Mouse (Mus musculus) forebrain, embryonic 16.5 days (tissue): Measurements from ENCODE around the gene Ppp1r3e. TPM values are rescaled to one million over a fixed set of nuclear protein-coding genes. Genes with fewer than 3 reads are reported as not detected.

Source experiments
- ATAC-seq: fragments of 200-750 bp; cut with Nextera tagmentation; 2 replicates; pipeline ENCODE4 v1.8.0; 2017; ENCODE audit warnings: mild to moderate bottlenecking, moderate library complexity
- H3K27ac ChIP-seq: fragments of 300-500 bp; sonication (generic); 2 replicates; pipeline ENCODE4 v1.5.1; 2014; ENCODE audit warnings: low read length, control low read depth
- H3K27me3 ChIP-seq: fragments of 300-500 bp; sonication (generic); replicated peaks from 2 replicates; pipeline ENCODE4 v1.6.1; 2014; ENCODE audit warnings: low read length; ENCODE audit not compliant: control insufficient read depth, insufficient read depth
- H3K36me3 ChIP-seq: fragments of 300-500 bp; sonication (generic); 2 replicates; pipeline ENCODE4 v1.6.1; 2014; ENCODE audit not compliant: control insufficient read depth, insufficient read depth
- H3K4me1 ChIP-seq: fragments of 300-500 bp; sonication (generic); replicated peaks from 2 replicates; pipeline ENCODE4 v1.6.1; 2014; ENCODE audit warnings: low read length; ENCODE audit not compliant: control insufficient read depth, insufficient read depth
- H3K4me2 ChIP-seq: fragments of 300-500 bp; sonication (generic); 2 replicates; pipeline ENCODE4 v1.6.1; 2014; ENCODE audit warnings: mild to moderate bottlenecking, low read length, control low read depth
- H3K4me3 ChIP-seq: fragments of 300-500 bp; sonication (generic); replicated peaks from 2 replicates; pipeline ENCODE4 v1.5.1; 2014; ENCODE audit warnings: mild to moderate bottlenecking, low read length, control low read depth
- H3K9ac ChIP-seq: fragments of 300-500 bp; sonication (generic); replicated peaks from 2 replicates; pipeline ENCODE4 v1.6.1; 2014; ENCODE audit warnings: low read depth, low read length, control low read depth
- H3K9me3 ChIP-seq: fragments of 300-500 bp; sonication (generic); 2 replicates; pipeline ENCODE4 v1.6.1; 2016; ENCODE audit warnings: low read length; ENCODE audit not compliant: control insufficient read depth
- WGBS: fragments of 180-500 bp; shearing (Covaris S2); extraction: QIAGEN DNeasy Blood & Tissue Kit; methylation state at CpG from one replicate; pipeline ENCODE4 v1.1.7; 2014; 5-methylcytosine and 5-hydroxymethylcytosine counted together
- polyA plus RNA-seq: library from polyadenylated mRNA; unstranded; fragments of >200 nt; fragmentation: Nextera tagmentation; extraction: Ambion mirVana; gene quantifications from 2 replicates; pipeline ENCODE4 v1.2.1, GENCODE M21; 2015

Ppp1r3e gene
- polyA plus RNA-seq, 1 experiment from 2014 or later: 2.6 TPM

- no peaks in the 10 kb centered on the region for H3K4me1 ChIP-seq
- no peak overlapping the region for H3K4me2 ChIP-seq
- H3K27me3 ChIP-seq: no peaks in the 10 kb centered on the region
- no peaks in the 10 kb centered on the region for H3K9me3 ChIP-seq
- H3K36me3 ChIP-seq: no peaks in the 10 kb centered on the region
- no peak overlapping the region for H3K9ac ChIP-seq
- H3K4me3 ChIP-seq: no peak overlapping the region
- WGBS: 82% methylated on average over 1 of the region's 1 CpGs
- no peak for ATAC-seq
- no peak overlapping the region for H3K27ac ChIP-seq
Observed at GRCm38 (mm10) chr14:54823716-54824115, 53.6 kb downstream of the Ppp1r3e start.

Other genes with a start within 250 kb of the Ppp1r3e start
- gene Gm17606, start 236.6 kb downstream of the Ppp1r3e start, polyA plus RNA-seq: 1.4 TPM in 1 of 2 replicates, not detected in the other
- gene Cdh24, start 236.2 kb downstream of the Ppp1r3e start, polyA plus RNA-seq: 5.1 and 8.1 TPM in 2 replicates
- 72.8 and 76.3 TPM in 2 replicates for gene 1700123O20Rik, start 191.3 kb downstream of the Ppp1r3e start, polyA plus RNA-seq
- 141 and 150 TPM in 2 replicates for gene Acin1, start 190.6 kb downstream of the Ppp1r3e start, polyA plus RNA-seq
- gene Gm29776, start 178.7 kb downstream of the Ppp1r3e start, polyA plus RNA-seq: 0.14 and 0.16 TPM in 2 replicates
- gene Cebpe, start 165.4 kb downstream of the Ppp1r3e start, polyA plus RNA-seq: not detected in 2 replicates
- 8.7 and 8.9 TPM in 2 replicates for gene Slc7a8, start 95.6 kb downstream of the Ppp1r3e start, polyA plus RNA-seq
- gene Rnf212b, start 63.4 kb downstream of the Ppp1r3e start, polyA plus RNA-seq: not detected in 2 replicates
- 12.1 and 13.4 TPM in 2 replicates for gene Homez, start 6.6 kb downstream of the Ppp1r3e start, polyA plus RNA-seq
- gene Bcl2l2, start 5.8 kb upstream of the Ppp1r3e start, polyA plus RNA-seq: 3.5 TPM in 2 replicates
- not detected in 2 replicates for gene Gm20521, start 5.9 kb upstream of the Ppp1r3e start, polyA plus RNA-seq
- gene Pabpn1, start 14.9 kb upstream of the Ppp1r3e start, polyA plus RNA-seq: 122 and 150 TPM in 2 replicates
- gene Slc22a17, start 35.6 kb upstream of the Ppp1r3e start, polyA plus RNA-seq: 128 and 185 TPM in 2 replicates
- 24.2 and 28.7 TPM in 2 replicates for gene Efs, start 48.6 kb upstream of the Ppp1r3e start, polyA plus RNA-seq
- 0.46 and 0.53 TPM in 2 replicates for gene Il25, start 55.1 kb upstream of the Ppp1r3e start, polyA plus RNA-seq
- 3.7 and 4.0 TPM in 2 replicates for gene Cmtm5, start 58.7 kb upstream of the Ppp1r3e start, polyA plus RNA-seq
- 0.65 and 0.99 TPM in 2 replicates for gene Myh6, start 89.4 kb upstream of the Ppp1r3e start, polyA plus RNA-seq
- not detected in 2 replicates for gene Gm17428, start 99.4 kb upstream of the Ppp1r3e start, polyA plus RNA-seq
- gene Myh7, start 117.1 kb upstream of the Ppp1r3e start, polyA plus RNA-seq: 6.9 and 7.4 TPM in 2 replicates
- gene Ngdn, start 137.9 kb upstream of the Ppp1r3e start, polyA plus RNA-seq: 58.8 and 61.2 TPM in 2 replicates
- gene Zfhx2, start 214.8 kb upstream of the Ppp1r3e start, polyA plus RNA-seq: 21.5 and 32.9 TPM in 2 replicates
- 55.2 and 56.6 TPM in 2 replicates for gene Thtpa, start 217.2 kb upstream of the Ppp1r3e start, polyA plus RNA-seq
- 13.3 and 16.5 TPM in 2 replicates for gene Ap1g2, start 229.0 kb upstream of the Ppp1r3e start, polyA plus RNA-seq
- 33.6 and 45.1 TPM in 2 replicates for gene Jph4, start 239.4 kb upstream of the Ppp1r3e start, polyA plus RNA-seq